Mouse (Mus musculus): ENCODE data around the gene Amd1. TPM values are rescaled to one million over a fixed set of nuclear protein-coding genes. Genes with fewer than 3 reads are reported as not detected.
A peak's percentile ranks its signal among the peaks of the same experiment; 100 is the strongest.
"Not testable (repeated sequence)": the region's sequence is repeated elsewhere in the genome, so short reads cannot be mapped to it uniquely, and the experiment has no call there.

Gene Amd1
- polyA plus RNA-seq, 1 experiment from 2014 or later = 64.6 TPM

DNA sequence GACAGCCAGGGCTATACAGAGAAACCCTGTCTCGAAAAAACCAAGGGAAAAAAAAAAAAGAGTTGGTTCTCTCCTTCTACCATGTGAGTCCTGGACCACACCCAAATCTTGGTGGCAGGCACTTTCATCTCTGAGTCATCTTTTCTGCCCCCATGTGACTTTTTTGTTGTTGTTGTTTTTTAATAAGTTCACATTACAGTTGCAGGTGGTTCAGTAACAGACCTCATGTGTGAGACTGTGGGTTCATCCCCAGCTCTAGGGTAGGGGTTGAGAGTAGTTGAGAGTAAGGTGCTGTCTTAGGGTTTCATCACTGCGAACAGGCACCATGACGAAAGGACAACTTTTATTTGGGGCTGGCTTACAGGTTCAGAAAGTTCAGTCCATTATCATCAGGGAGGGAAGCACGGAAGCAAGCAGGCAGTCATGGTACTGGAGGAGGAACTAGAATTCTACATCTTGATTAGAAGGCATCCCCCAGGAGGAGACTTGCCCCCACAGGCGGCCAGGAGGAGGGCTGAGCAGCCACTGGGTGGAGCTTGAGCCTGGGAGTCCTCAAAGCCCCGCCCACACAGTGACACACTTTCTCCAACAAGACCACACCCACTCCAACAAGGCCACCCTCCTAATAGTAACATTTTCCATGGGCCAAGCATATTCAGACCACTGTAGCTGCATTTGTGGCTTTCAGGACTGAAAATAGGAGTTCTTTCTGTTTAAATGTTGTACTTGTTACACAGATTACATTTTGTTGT is 8.1 kb upstream of the Amd1 start:
- 0 out of 2 replicates have a peak, but pooled peaks have one; percentile 22 for ATAC-seq (replicated peaks; ENCODE audit: insufficient number of reproducible peaks, low FRiP score, low TSS enrichment)
- Histone ChIP-seq H3K9me3 (replicated peaks; ENCODE audit: control insufficient read depth, low read length) (peaks cover 3% of the 10 kb centered on the region; the same call in 1 of the 2 replicates), H3K27me3 (ENCODE audit: control insufficient read depth, insufficient read depth, low read length) (no peaks in the 10 kb centered on the region), H3K36me3 (ENCODE audit: control insufficient read depth, insufficient read depth, low read length) (no peaks in the 10 kb centered on the region), H3K4me1 (ENCODE audit: control insufficient read depth, insufficient read depth, low read length) (peaks cover 9% of the 10 kb centered on the region; the same call in 1 of the 2 replicates), H3K9ac (ENCODE audit: low read depth, low read length) (no peak overlapping the region), H3K4me2 (no peak overlapping the region), H3K4me3 (ENCODE audit: low read depth, low read length) (no peak overlapping the region), H3K27ac (ENCODE audit: low read depth, low read length) (no peak overlapping the region)
- WGBS (ENCODE audit: insufficient replicate concordance) = 44% methylated on average over 6 of the region's 6 CpGs

- Histone ChIP-seq H3K27me3 (ENCODE audit: control insufficient read depth, insufficient read depth, low read length) (no peaks in the 10 kb centered on the region), H3K36me3 (ENCODE audit: control insufficient read depth, insufficient read depth, low read length) (no peaks in the 10 kb centered on the region), H3K9me3 (replicated peaks; ENCODE audit: control insufficient read depth, low read length) (peaks cover 3% of the 10 kb centered on the region; the same call in 1 of the 2 replicates), H3K4me1 (ENCODE audit: control insufficient read depth, insufficient read depth, low read length) (peaks cover 9% of the 10 kb centered on the region; the same call in 1 of the 2 replicates), H3K4me2 (no peak overlapping the region), H3K27ac (ENCODE audit: low read depth, low read length) (no peak overlapping the region), H3K9ac (ENCODE audit: low read depth, low read length) (no peak overlapping the region), H3K4me3 (ENCODE audit: low read depth, low read length) (no peak overlapping the region)
- no peak for ATAC-seq (replicated peaks; ENCODE audit: insufficient number of reproducible peaks, low FRiP score, low TSS enrichment)
- WGBS (ENCODE audit: insufficient replicate concordance) = 60% methylated on average over 4 of the region's 4 CpGs
These were observed 6.0 kb upstream of the Amd1 start for GRCm38 (mm10) chr10:40307826-40308583.

GRCm38 (mm10) chr10:40305989-40306388 is 4.0 kb upstream of the Amd1 start:
- WGBS (ENCODE audit: insufficient replicate concordance) = 84% methylated on average over 1 of the region's 1 CpGs
- no peaks in the 10 kb centered on the region for H3K36me3 ChIP-seq (ENCODE audit: control insufficient read depth, insufficient read depth, low read length)
- H3K9me3 ChIP-seq (replicated peaks; ENCODE audit: control insufficient read depth, low read length) = peaks cover 3% of the 10 kb centered on the region; the same call in 1 of the 2 replicates
- H3K27me3 ChIP-seq (ENCODE audit: control insufficient read depth, insufficient read depth, low read length) = no peaks in the 10 kb centered on the region
- H3K9ac ChIP-seq (ENCODE audit: low read depth, low read length) = no peak overlapping the region
- no peak overlapping the region for H3K4me2 ChIP-seq
- H3K4me3 ChIP-seq (ENCODE audit: low read depth, low read length) = no peak overlapping the region
- no peaks in the 10 kb centered on the region for H3K4me1 ChIP-seq (ENCODE audit: control insufficient read depth, insufficient read depth, low read length)
- no peak overlapping the region for H3K27ac ChIP-seq (ENCODE audit: low read depth, low read length)
- no peak for ATAC-seq (replicated peaks; ENCODE audit: insufficient number of reproducible peaks, low FRiP score, low TSS enrichment)

- under 1% methylated on average over 76 of the region's 91 CpGs for WGBS (ENCODE audit: insufficient replicate concordance)
These were observed 558 bp downstream of the Amd1 start for GRCm38 (mm10) chr10:40301181-40302075.

DNA sequence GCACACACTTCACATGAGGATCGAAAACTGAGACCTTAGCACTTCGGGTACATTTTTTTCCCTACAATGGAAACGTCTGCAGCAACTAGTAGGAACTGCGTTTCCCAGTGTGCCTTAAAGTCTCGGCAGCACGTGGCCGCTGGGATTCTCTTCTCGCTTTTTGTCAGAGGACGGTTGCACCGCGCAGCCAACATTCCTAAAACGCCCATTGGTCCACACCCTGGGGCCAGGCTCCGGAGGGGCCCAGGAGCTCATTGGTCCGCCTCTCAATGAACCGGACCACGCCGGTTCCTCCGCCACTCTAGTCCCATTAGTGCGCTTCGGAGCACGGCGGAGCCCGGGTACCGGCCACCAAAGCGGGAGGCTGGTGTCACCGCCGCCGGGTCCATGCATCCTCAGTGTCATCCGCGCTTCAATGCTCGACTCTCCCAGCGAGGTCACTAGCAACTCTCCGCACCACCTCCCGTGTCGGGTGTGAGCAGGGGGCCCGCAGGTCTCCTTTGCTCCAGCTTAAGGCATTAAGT is 1.3 kb downstream of the Amd1 start:
- WGBS (ENCODE audit: insufficient replicate concordance) = under 1% methylated on average over 36 of the region's 36 CpGs
- H3K36me3 ChIP-seq (ENCODE audit: control insufficient read depth, insufficient read depth, low read length) = no peaks in the 10 kb centered on the region
- H3K27ac ChIP-seq (ENCODE audit: low read depth, low read length) = peak overlapping the region; percentile 92
- ATAC-seq (replicated peaks; ENCODE audit: insufficient number of reproducible peaks, low FRiP score, low TSS enrichment) = peak; percentile 81
- H3K4me2 ChIP-seq = peak overlapping the region; percentile 88
- peaks cover 18% of the 10 kb centered on the region; the same call in 1 of the 2 replicates for H3K4me1 ChIP-seq (ENCODE audit: control insufficient read depth, insufficient read depth, low read length)
- H3K4me3 ChIP-seq (ENCODE audit: low read depth, low read length) = peak overlapping the region; percentile 100
- no peaks in the 10 kb centered on the region for H3K9me3 ChIP-seq (replicated peaks; ENCODE audit: control insufficient read depth, low read length)
- no peaks in the 10 kb centered on the region for H3K27me3 ChIP-seq (ENCODE audit: control insufficient read depth, insufficient read depth, low read length)
- peak overlapping the region; percentile 96 for H3K9ac ChIP-seq (ENCODE audit: low read depth, low read length)

More at GRCm38 (mm10) chr10:40301181-40302075, 558 bp downstream of the Amd1 start:
- H3K9ac ChIP-seq (ENCODE audit: low read depth, low read length) = peak overlapping the region; percentile 96
- H3K27me3 ChIP-seq (ENCODE audit: control insufficient read depth, insufficient read depth, low read length); H3K9me3 ChIP-seq (replicated peaks; ENCODE audit: control insufficient read depth, low read length); H3K36me3 ChIP-seq (ENCODE audit: control insufficient read depth, insufficient read depth, low read length): not testable (repeated sequence)
- H3K27ac ChIP-seq (ENCODE audit: low read depth, low read length) = peak overlapping the region; percentile 92
- H3K4me2 ChIP-seq = peak overlapping the region; percentile 88
- peak; percentile 47 for ATAC-seq (replicated peaks; ENCODE audit: insufficient number of reproducible peaks, low FRiP score, low TSS enrichment)
- H3K4me3 ChIP-seq (ENCODE audit: low read depth, low read length) = peak overlapping the region; percentile 100
- peaks cover 16% of the 10 kb centered on the region; the same call in 1 of the 2 replicates for H3K4me1 ChIP-seq (ENCODE audit: control insufficient read depth, insufficient read depth, low read length)

- no peak for ATAC-seq (replicated peaks; ENCODE audit: insufficient number of reproducible peaks, low FRiP score, low TSS enrichment)
These were observed 9.3 kb downstream of the Amd1 start for GRCm38 (mm10) chr10:40292640-40293039.

DNA sequence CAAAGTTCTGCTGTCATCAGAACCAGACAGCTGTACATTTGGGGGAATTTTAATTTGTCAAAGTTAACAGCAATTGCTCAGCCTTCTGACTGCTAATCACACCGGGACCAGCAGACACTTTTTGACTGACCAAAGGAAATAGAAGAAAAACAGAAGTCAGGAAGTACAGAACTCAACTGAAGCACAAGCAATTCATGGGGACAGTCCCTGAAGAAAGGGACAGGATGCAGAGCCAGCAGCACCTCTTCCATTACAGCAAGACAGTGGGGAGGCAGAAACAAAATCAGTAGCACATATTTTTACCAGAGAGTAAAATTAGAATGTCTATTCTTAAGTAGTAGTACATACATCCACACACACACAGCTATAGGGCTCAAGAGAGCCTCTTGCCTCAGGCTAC is 15.2 kb downstream of the Amd1 start:
- Histone ChIP-seq H3K4me2 (no peak overlapping the region), H3K36me3 (ENCODE audit: control insufficient read depth, insufficient read depth, low read length) (peaks cover 22% of the 10 kb centered on the region), H3K27ac (ENCODE audit: low read depth, low read length) (no peak overlapping the region), H3K9ac (ENCODE audit: low read depth, low read length) (no peak overlapping the region), H3K4me1 (ENCODE audit: control insufficient read depth, insufficient read depth, low read length) (no peaks in the 10 kb centered on the region), H3K27me3 (ENCODE audit: control insufficient read depth, insufficient read depth, low read length) (no peaks in the 10 kb centered on the region), H3K9me3 (replicated peaks; ENCODE audit: control insufficient read depth, low read length) (no peaks in the 10 kb centered on the region), H3K4me3 (ENCODE audit: low read depth, low read length) (no peak overlapping the region)
- ATAC-seq (replicated peaks; ENCODE audit: insufficient number of reproducible peaks, low FRiP score, low TSS enrichment) = no peak
- WGBS (ENCODE audit: insufficient replicate concordance) = 70% methylated on average over 1 of the region's 1 CpGs

More at GRCm38 (mm10) chr10:40292640-40293039, 9.3 kb downstream of the Amd1 start:
- H3K27ac ChIP-seq (ENCODE audit: low read depth, low read length) = no peak overlapping the region; the same call in 1 of the 2 replicates
- no peak overlapping the region for H3K4me3 ChIP-seq (ENCODE audit: low read depth, low read length)
- H3K4me1 ChIP-seq (ENCODE audit: control insufficient read depth, insufficient read depth, low read length) = 0 out of 2 replicates have a peak, but pooled peaks cover 2% of the 10 kb centered on the region
- H3K27me3 ChIP-seq (ENCODE audit: control insufficient read depth, insufficient read depth, low read length) = no peaks in the 10 kb centered on the region
- peaks cover 11% of the 10 kb centered on the region for H3K36me3 ChIP-seq (ENCODE audit: control insufficient read depth, insufficient read depth, low read length)
- WGBS (ENCODE audit: insufficient replicate concordance) = 88% methylated on average over 6 of the region's 6 CpGs
- no peak overlapping the region for H3K4me2 ChIP-seq
- H3K9ac ChIP-seq (ENCODE audit: low read depth, low read length) = no peak overlapping the region
- H3K9me3 ChIP-seq (replicated peaks; ENCODE audit: control insufficient read depth, low read length) = no peaks in the 10 kb centered on the region

GRCm38 (mm10) chr10:40285571-40285970 is 16.4 kb downstream of the Amd1 start:
- Histone ChIP-seq H3K36me3 (ENCODE audit: control insufficient read depth, insufficient read depth, low read length) (peaks cover 18% of the 10 kb centered on the region), H3K4me3 (ENCODE audit: low read depth, low read length) (no peak overlapping the region), H3K9ac (ENCODE audit: low read depth, low read length) (no peak overlapping the region), H3K9me3 (replicated peaks; ENCODE audit: control insufficient read depth, low read length) (no peaks in the 10 kb centered on the region), H3K4me1 (ENCODE audit: control insufficient read depth, insufficient read depth, low read length) (no peaks in the 10 kb centered on the region), H3K27me3 (ENCODE audit: control insufficient read depth, insufficient read depth, low read length) (no peaks in the 10 kb centered on the region), H3K27ac (ENCODE audit: low read depth, low read length) (no peak overlapping the region), H3K4me2 (no peak overlapping the region)
- ATAC-seq (replicated peaks; ENCODE audit: insufficient number of reproducible peaks, low FRiP score, low TSS enrichment) = no peak
- WGBS (ENCODE audit: insufficient replicate concordance) = 79% methylated on average over 1 of the region's 1 CpGs
